Mouse (Mus musculus) olfactory bulb, adult 2 months (tissue): ENCODE measurements at regions not wholly inside any gene's neighbourhood (a gene's known extent, or its start where the extent isn't known, plus 50 kb on each side); places are given as distances from the start of the nearest gene placed in this dataset.

Source experiments
- CTCF ChIP-seq: fragments of 200-500 bp; IDR thresholded peaks from 2 replicates; pipeline ENCODE4 v1.5.1; 2012; ENCODE audit warnings: low read depth, mild to moderate bottlenecking, low read length, moderate library complexity; ENCODE audit not compliant: insufficient read depth
- POLR2A ChIP-seq: fragments of 200-500 bp; IDR thresholded peaks from 2 replicates; pipeline ENCODE4 v1.6.1; 2012; ENCODE audit warnings: mild to moderate bottlenecking, low read depth, low read length, moderate library complexity; ENCODE audit not compliant: insufficient read depth

DNA sequence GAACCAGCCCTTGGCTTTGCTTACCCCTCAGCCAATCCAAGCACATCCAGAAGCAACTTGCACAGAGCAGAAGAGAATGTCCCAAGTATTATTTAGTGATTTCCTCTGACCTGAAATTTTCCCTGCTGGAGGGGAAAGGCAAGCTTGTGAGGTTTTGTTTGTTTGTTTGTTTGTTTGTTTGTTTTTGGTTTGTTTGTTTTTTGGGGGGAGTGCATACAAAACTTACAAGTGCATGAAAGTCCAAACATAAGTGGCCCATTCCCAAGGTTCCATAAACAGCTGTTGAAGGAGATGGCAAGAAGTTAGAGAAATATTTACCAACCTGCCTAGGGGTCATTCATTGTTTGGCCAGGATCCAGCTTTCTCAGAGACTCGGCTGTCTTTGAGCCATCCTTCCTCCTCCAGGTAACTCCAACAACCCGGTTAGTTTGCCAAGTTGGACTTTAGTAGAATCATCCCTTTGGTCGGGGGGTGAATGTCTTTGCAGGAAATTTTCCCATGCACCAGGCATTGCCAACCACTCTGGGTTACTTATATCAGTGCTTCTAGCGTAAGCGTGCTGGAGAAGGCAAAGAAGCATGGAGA lies 175.3 kb downstream of the Ifng start:
- TF ChIP-seq CTCF (no peak), POLR2A (no peak)
